Mouse (Mus musculus) liver, adult (tissue): ENCODE results near the gene Amacr.

Experiments
- GATA4 ChIP-seq: IDR thresholded peaks from 2 replicates; pipeline ENCODE4 v1.6.1; 2014; ENCODE audit warnings: mild to moderate bottlenecking, low read length; ENCODE audit not compliant: insufficient replicate concordance

The Amacr gene

DNA sequence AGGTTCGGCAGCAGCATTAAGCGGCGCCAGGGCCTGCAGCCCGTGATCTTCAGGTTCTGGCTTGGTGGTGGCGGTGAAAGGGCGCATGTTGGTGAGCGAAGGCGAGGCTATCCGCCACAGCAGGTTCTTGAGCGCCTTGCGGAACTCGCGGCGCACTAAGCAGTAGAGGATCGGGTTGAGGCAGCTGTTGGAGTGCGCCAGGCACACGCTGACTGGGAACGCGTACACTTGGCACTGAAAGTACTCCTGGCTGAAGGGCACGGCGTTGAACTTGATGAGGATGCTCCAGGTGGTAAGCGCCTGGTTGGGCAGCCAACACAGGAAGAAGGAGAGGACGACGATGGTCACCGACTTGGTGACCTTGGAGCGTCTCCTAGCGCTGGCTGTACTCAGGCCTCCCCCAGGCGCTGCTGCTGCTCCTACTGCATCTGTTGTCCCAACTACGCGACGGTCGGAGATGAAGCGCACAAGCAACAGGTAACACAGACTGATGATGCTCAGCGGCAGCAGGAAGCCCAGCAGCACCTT lies 54.5 kb downstream of the Amacr start:
- TF ChIP-seq GATA4, result no peak

DNA sequence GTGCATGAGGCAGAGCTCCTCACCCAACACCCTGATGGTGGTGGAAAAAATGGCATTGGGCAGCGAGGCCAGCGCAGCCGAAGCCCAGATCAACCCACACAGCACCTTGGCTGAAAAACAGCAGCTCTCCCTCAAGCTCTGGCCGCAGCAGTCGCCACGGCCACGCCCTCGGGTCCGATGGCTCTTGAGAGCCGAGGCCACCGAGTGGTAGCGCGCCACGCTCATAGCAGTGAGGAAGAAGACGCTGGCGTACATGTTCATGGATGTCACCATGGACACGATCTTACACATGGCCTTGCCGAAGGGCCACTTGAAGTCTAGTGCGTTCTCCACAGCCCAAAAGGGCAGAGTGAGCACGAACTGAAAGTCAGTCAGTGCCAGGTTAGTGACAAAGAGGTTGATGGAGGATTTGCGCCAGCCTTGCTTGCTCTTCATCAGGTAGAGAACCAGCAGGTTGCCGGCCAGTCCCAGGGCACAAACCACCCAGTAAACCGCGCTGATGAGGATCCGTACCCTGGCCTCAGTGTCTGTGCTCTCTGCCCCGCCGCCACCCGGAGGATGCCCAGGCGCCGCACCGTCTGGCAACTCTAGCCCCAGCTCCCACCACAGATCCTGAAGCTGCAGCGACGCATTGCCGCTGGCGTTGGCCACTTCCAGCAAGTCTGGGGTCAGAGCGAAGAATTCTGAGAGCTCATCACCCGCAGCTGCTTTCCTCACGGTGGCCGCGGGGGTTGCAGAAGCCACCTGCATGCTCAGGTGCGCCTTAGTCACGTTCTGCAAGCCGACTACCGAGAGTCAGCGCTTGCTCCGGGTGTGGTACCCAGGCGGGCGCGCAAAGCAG lies 55.2 kb downstream of the Amacr start:
- no peak for TF ChIP-seq GATA4

- no peak for TF ChIP-seq GATA4
These were observed 55.8 kb downstream of the Amacr start for GRCm38 (mm10) chr15:11037376-11037695.

DNA sequence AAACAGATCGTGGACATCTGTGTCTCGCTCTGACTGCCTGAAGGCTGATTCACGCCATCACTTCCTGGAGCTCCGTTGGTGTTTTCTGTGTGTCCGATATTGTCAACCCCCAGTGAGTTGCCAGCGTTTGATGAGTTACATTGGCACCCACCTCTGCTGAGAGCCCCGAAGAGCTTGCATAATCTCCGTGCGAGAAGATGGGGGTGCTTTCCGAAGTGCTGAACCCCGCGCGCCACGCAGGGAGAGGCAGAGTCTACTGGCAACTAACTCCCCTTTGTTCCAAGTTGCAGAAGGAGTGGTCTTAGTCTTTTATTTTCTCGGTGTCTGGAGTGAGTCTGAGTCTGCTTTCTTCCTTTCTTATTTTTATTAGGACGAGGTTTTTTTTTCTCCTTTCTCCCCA lies 56.2 kb downstream of the Amacr start, which contains the start of gene Rxfp3:
Gene Rxfp3 (minus strand): TSS at position 281 of the 400 bp plus-strand sequence.
- TF ChIP-seq GATA4, result no peak

DNA sequence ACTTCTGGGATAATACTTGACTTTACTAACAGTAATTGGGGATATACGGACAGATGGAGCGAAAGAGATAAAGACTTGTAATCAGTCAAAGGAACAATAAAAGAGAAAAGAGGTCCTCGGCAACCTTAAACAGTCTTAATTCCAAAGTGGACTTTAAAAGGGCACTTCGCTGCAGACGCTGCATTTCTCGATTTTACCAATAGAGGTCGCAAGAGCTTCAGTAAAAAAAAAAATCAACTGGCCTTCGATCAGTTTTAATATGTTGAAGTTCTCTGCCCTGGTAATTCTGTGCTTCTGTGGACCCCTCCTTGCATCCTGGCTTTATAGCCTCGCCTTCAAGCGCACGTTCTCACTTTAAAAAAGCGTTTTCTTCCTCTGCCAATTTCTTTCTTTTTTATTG lies 56.9 kb downstream of the Amacr start:
- TF ChIP-seq GATA4, result no peak

DNA sequence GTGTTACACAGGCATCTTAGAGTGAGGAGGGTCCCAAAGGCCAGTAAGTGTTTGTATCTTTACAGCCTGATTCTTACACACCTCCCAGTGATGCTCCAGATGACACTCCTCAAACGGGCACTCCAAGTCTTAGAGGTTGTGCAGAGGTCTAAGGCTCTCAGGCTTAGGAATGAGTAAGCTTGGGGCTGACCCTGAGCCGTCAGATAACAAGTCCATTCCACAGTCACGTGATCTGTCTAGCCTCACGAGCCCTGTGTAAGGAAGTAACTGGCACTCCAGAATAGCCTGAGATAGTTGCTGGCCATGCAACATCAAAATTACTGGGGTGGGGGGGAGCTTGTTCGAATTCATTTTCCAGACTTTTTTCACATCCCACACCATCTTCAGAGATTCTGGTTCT lies 58.5 kb downstream of the Amacr start:
- no peak for TF ChIP-seq GATA4

DNA sequence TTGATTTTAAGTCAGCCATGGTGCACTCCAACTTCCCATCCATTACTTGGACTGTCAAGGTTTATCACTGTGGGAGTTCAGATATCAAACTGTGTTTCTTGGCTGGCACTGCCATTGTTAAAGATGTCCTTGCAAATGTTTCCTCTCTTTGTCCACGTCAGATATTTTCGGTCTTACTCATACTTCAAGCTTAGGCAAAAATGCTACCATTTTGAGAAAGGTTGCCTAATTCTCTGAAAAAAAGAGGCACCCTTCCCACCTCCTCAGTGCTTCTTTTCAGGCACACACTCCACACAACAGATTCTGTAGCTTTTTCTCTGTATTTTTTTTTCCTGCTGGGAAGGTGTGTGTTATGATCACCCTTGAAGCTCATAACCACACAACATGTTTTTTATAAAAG lies 59.7 kb downstream of the Amacr start:
- TF ChIP-seq GATA4, result no peak

DNA sequence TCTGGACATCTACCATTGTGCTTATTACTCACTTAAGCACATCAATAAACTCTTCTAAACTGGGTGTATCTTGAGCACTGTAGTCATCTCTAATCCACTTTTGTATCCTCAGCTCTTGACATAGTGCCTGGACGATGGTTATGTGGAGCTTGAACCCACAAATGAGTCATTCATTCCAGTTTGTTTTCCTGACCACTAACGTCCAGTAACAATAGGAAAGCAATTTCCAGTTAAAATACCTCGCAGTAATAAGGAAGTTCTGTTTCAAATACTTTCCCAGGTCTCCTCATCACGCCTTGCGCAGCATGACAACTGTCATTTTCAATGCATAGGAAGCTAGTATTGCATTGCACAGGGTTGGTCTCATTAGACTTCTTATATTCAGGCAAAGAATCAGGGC lies 61.3 kb downstream of the Amacr start:
- no peak for TF ChIP-seq GATA4
